Mouse (Mus musculus) lung, embryonic 16.5 days (tissue): ENCODE measurements around the gene Zfp398. TPM values are rescaled to one million over a fixed set of nuclear protein-coding genes. Genes with fewer than 3 reads are reported as not detected.

Source experiments
- ATAC-seq: fragments of 200-750 bp; cut with Nextera tagmentation; 2 replicates; pipeline ENCODE4 v1.8.0; 2017; ENCODE audit warnings: low read depth, mild to moderate bottlenecking, moderate library complexity
- H3K27ac ChIP-seq: fragments of 300-500 bp; sonication (generic); 2 replicates; pipeline ENCODE4 v1.5.1; 2014; ENCODE audit warnings: mild to moderate bottlenecking, control low read depth, low read length
- H3K27me3 ChIP-seq: fragments of 300-500 bp; sonication (generic); 2 replicates; pipeline ENCODE4 v1.6.1; 2014; ENCODE audit warnings: low read depth, low read length, mixed read lengths; ENCODE audit not compliant: control insufficient read depth, insufficient read depth
- H3K36me3 ChIP-seq: fragments of 300-500 bp; sonication (generic); 2 replicates; pipeline ENCODE4 v1.6.1; 2014; ENCODE audit warnings: low read length; ENCODE audit not compliant: control insufficient read depth, insufficient read depth
- H3K4me1 ChIP-seq: fragments of 300-500 bp; sonication (generic); replicated peaks from 2 replicates; pipeline ENCODE4 v1.6.1; 2014; ENCODE audit warnings: low read length, mixed read lengths; ENCODE audit not compliant: control insufficient read depth, insufficient read depth
- H3K4me2 ChIP-seq: fragments of 300-500 bp; sonication (generic); 2 replicates; pipeline ENCODE4 v1.6.1; 2014; ENCODE audit warnings: low read depth, low read length, control low read depth
- H3K4me3 ChIP-seq: fragments of 300-500 bp; sonication (generic); 2 replicates; pipeline ENCODE4 v1.5.1; 2014; ENCODE audit warnings: mild to moderate bottlenecking, low read length, control low read depth
- H3K9ac ChIP-seq: fragments of 300-500 bp; sonication (generic); 2 replicates; pipeline ENCODE4 v1.6.1; 2014; ENCODE audit warnings: low read length, control low read depth
- H3K9me3 ChIP-seq: fragments of 300-500 bp; sonication (generic); 2 replicates; pipeline ENCODE4 v1.6.1; 2016; ENCODE audit warnings: low read length; ENCODE audit not compliant: control insufficient read depth
- WGBS: fragments of 180-500 bp; shearing (Covaris S2); extraction: QIAGEN DNeasy Blood & Tissue Kit; methylation state at CpG from one replicate; pipeline ENCODE4 v1.1.7; 2014; 5-methylcytosine and 5-hydroxymethylcytosine counted together
- polyA plus RNA-seq: library from polyadenylated mRNA; unstranded; fragments of >200 nt; fragmentation: Nextera tagmentation; extraction: Ambion mirVana; gene quantifications from 2 replicates; pipeline ENCODE4 v1.2.1, GENCODE M21; 2015

Gene Zfp398
- polyA plus RNA-seq, 1 experiment from 2014 or later, result 8.9 TPM

GRCm38 (mm10) chr6:47904917-47905695, 69.6 kb downstream of the Zfp398 start:
- Histone ChIP-seq H3K27me3 (no peaks in the 10 kb centered on the region), H3K9ac (no peak overlapping the region), H3K4me3 (no peak overlapping the region), H3K36me3 (peaks cover 61% of the 10 kb centered on the region), H3K27ac (no peak overlapping the region), H3K4me1 (no peaks in the 10 kb centered on the region), H3K4me2 (no peak overlapping the region), H3K9me3 (peaks cover 13% of the 10 kb centered on the region)
- no peak for ATAC-seq
- WGBS, result 73% methylated on average over 43 of the region's 44 CpGs

GRCm38 (mm10) chr6:47906326-47906725, 70.9 kb downstream of the Zfp398 start:
- Histone ChIP-seq H3K9me3 (peaks cover 13% of the 10 kb centered on the region), H3K4me1 (no peaks in the 10 kb centered on the region), H3K36me3 (peaks cover 55% of the 10 kb centered on the region), H3K9ac (no peak overlapping the region), H3K27me3 (no peaks in the 10 kb centered on the region), H3K27ac (no peak overlapping the region), H3K4me3 (no peak overlapping the region), H3K4me2 (no peak overlapping the region)
- WGBS, result 93% methylated on average over 5 of the region's 5 CpGs
- no peak for ATAC-seq

DNA sequence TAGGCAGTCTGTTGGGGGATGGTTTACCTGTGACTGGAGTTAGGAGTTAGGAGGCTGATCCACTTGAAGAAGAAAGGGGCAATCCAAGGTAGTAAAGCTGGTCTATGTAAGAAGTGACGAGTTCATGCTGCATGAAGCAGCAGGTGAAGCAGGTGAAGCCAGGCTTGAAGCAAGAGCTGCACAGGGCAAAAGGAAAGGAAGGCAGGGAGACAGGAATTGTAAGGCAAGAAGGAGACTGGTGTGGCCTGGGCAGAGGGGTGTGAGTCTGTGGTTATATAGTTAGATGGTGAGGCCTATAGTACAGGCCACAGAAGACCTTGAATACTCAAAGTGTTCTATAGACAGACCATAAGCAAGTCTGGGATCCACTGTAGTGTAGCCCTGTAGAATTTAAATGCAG, 73.5 kb downstream of the Zfp398 start:
- peaks cover 33% of the 10 kb centered on the region for H3K36me3 ChIP-seq
- H3K9me3 ChIP-seq, result peaks cover 13% of the 10 kb centered on the region
- no peaks in the 10 kb centered on the region for H3K27me3 ChIP-seq
- H3K4me1 ChIP-seq, result no peaks in the 10 kb centered on the region
- no peak overlapping the region for H3K4me3 ChIP-seq
- H3K27ac ChIP-seq, result no peak overlapping the region
- H3K4me2 ChIP-seq, result no peak overlapping the region
- no peak for ATAC-seq
- no peak overlapping the region for H3K9ac ChIP-seq
- 88% methylated on average over 1 of the region's 1 CpGs for WGBS

GRCm38 (mm10) chr6:47911650-47912049, 76.2 kb downstream of the Zfp398 start:
- no peak for ATAC-seq
- Histone ChIP-seq H3K4me3 (no peak overlapping the region), H3K36me3 (peaks cover 7% of the 10 kb centered on the region)

DNA sequence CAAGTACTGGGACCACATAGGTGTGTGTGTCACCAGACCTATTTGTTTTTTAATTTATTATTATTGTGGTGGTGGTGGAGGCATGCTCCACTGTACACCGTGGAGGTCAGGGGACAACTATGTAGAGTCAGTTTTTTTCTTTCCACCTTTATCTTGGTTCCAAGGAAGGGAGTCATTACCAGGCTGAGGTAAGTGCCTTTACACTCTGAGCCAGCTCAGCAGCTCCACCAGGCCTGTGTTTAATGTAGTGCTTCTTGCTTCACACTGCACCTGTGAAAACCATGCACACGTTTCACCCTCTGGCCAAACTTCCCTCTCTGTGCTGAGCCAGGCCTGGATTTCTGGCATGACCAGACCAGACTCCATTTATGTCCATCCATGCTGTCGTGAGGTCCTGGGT, 77.5 kb downstream of the Zfp398 start:
- 42% methylated on average over 3 of the region's 3 CpGs for WGBS
- ATAC-seq, result no peak

More at GRCm38 (mm10) chr6:47911650-47912049, 76.2 kb downstream of the Zfp398 start:
- WGBS, result 58% methylated on average over 1 of the region's 1 CpGs
- H3K9me3 ChIP-seq, result no peaks in the 10 kb centered on the region
- H3K27ac ChIP-seq, result no peak overlapping the region
- no peaks in the 10 kb centered on the region for H3K4me1 ChIP-seq
- H3K27me3 ChIP-seq, result no peaks in the 10 kb centered on the region
- no peak overlapping the region for H3K4me2 ChIP-seq
- no peak overlapping the region for H3K9ac ChIP-seq

GRCm38 (mm10) chr6:47917051-47917450, 81.6 kb downstream of the Zfp398 start:
- Histone ChIP-seq H3K9ac (no peak overlapping the region), H3K4me2 (no peak overlapping the region), H3K36me3 (no peaks in the 10 kb centered on the region), H3K9me3 (no peaks in the 10 kb centered on the region), H3K4me1 (peaks cover 8% of the 10 kb centered on the region), H3K27me3 (no peaks in the 10 kb centered on the region), H3K27ac (no peak overlapping the region), H3K4me3 (no peak overlapping the region)
- WGBS, result 75% methylated on average over 5 of the region's 5 CpGs
- no peak for ATAC-seq

More for the DNA sequence above, 77.5 kb downstream of the Zfp398 start:
- Histone ChIP-seq H3K4me3 (no peak overlapping the region), H3K4me1 (no peaks in the 10 kb centered on the region), H3K9ac (no peak overlapping the region), H3K27ac (no peak overlapping the region), H3K9me3 (no peaks in the 10 kb centered on the region), H3K27me3 (no peaks in the 10 kb centered on the region), H3K4me2 (no peak overlapping the region), H3K36me3 (peaks cover 2% of the 10 kb centered on the region)

GRCm38 (mm10) chr6:47918768-47919274, 83.4 kb downstream of the Zfp398 start:
- H3K27me3 ChIP-seq, result no peaks in the 10 kb centered on the region
- no peaks in the 10 kb centered on the region for H3K36me3 ChIP-seq
- 50% methylated on average over 3 of the region's 3 CpGs for WGBS
- peaks cover 11% of the 10 kb centered on the region for H3K4me1 ChIP-seq
- no peak overlapping the region for H3K4me3 ChIP-seq
- no peaks in the 10 kb centered on the region for H3K9me3 ChIP-seq
- H3K27ac ChIP-seq, result no peak overlapping the region
- ATAC-seq, result no peak
- H3K9ac ChIP-seq, result no peak overlapping the region
- no peak overlapping the region for H3K4me2 ChIP-seq

- Histone ChIP-seq H3K27me3 (no peaks in the 10 kb centered on the region), H3K9ac (peak overlapping the region; percentile 92)
Measured at GRCm38 (mm10) chr6:47919646-47920446, 84.4 kb downstream of the Zfp398 start.

More at GRCm38 (mm10) chr6:47919646-47920446, 84.4 kb downstream of the Zfp398 start:
- WGBS, result 27% methylated on average over 11 of the region's 11 CpGs
- no peaks in the 10 kb centered on the region for H3K9me3 ChIP-seq
- H3K36me3 ChIP-seq, result no peaks in the 10 kb centered on the region
- peak overlapping the region; percentile 66 for H3K4me2 ChIP-seq
- H3K4me1 ChIP-seq, result peaks cover 11% of the 10 kb centered on the region
- H3K4me3 ChIP-seq, result peak overlapping the region; percentile 90
- ATAC-seq, result no peak; the same call in 1 of the 2 replicates
- peak overlapping the region; percentile 99 for H3K27ac ChIP-seq
